Mouse (Mus musculus) lung, adult 18-20 months (tissue): Measurements from ENCODE around the gene Stard7.

Experiments
- DNase-seq, 2 experiments: peaks; one replicate each; pipeline ENCODE4 v3.0.0; 2022; ENCODE audit warnings: mixed read lengths in 2 of 2

The Stard7 gene

GRCm38 (mm10) chr2:127323667-127324066 is 53.6 kb downstream of the Stard7 start:
- DNase-seq: no peak

GRCm38 (mm10) chr2:127324456-127324855 is 54.4 kb downstream of the Stard7 start:
- DNase-seq: no peak

GRCm38 (mm10) chr2:127328090-127328851 is 58.3 kb downstream of the Stard7 start:
- DNase-seq: no peak

GRCm38 (mm10) chr2:127332807-127333570 is 63.0 kb downstream of the Stard7 start:
- no peak for DNase-seq

GRCm38 (mm10) chr2:127333945-127334603 is 64.1 kb downstream of the Stard7 start:
- no peak for DNase-seq

DNA sequence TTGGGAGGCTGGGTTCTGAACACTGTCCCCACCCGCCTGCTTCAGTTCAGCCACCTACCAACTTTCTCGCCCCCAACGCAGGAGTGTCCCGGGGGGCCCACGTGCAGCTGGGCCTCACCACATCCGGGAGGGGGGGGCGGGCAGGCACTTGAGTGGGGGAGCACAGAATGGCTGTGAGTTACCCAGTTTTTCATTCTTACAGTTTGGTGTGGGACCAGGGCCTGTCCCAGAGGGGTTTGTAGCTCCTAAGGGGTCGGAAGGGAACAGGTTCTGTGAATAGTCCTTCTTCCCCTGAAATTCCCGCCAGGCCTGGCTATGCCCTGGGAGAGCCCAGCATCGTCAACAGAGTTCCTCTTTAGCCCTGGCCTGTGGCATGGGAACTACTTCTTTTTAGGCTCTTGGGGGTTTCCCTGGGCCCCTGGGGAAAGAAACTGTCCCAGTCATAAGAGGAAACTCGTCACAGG is 65.1 kb downstream of the Stard7 start:
- DNase-seq: peak in 1 of 2 experiments; percentile 38

DNA sequence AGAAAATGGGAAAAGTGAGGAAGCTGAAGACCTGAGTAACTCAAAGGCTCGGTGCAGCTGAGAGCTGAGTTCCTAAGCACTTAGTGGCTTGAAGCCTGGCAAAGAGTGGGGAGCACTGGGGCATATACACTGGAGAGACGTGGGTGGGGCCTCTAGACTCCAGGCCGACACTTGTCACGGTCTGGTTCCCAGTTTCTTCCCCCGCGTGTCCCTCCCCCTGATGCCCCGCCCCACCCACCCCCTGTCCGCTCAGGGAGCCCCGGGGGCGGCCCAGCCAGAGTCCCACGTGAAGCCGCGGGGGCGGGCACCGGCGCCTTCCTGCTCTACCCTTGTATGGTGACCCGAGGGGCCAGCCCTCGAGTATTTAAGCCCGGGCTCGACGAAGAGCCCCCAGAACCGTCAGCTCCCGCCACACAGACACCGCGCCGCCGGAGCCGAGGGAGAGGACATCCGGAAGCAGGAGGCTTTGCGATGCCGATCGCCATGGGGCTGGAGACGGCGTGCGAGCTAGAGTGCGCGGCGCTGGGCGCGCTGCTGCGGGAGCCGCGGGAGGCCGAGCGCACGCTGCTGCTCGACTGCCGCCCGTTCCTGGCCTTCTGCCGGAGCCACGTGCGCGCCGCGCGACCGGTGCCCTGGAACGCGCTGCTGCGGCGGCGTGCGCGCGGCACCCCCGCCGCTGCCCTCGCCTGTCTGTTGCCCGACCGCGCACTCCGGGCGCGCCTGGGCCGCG is 65.9 kb downstream of the Stard7 start, which contains the start of gene Dusp2:
Gene Dusp2, plus strand, starts transcription at position 393 of the 730 bp plus-strand sequence.
- peak; percentile 81 to 83 for DNase-seq

DNA sequence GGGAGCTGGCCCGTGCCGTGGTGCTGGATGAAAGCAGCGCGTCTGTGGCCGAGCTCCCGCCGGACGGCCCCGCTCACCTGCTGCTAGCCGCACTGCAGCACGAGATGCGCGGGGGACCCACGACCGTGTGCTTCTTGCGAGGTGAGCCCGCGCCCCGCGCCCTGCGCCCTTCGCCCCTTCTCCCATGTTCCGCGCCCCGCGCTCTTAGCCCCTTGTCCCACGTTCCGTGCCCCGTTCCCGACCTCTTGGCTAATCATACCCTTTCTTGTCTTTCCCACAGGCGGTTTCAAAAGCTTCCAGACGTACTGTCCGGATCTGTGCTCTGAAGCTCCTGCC is 66.4 kb downstream of the Stard7 start:
- no peak for DNase-seq

DNA sequence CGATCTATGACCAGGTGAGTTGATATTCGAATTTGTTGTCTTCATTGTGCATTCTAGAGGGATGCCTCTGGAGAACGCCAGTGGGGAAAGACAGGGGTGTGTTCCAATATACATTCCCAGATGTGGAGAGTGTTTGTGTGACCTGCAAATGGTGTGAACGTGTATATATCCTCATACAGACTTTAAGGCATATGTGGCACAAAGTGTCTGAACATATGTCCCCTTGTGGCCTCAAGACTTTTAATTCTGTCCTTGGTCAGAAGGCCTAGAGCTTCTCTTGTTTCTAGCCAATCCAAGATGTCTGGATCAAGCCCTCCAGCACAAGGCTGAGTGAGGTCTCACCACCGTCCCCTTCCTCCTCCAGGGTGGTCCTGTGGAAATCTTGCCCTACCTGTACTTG is 66.9 kb downstream of the Stard7 start:
- DNase-seq: no peak

DNA sequence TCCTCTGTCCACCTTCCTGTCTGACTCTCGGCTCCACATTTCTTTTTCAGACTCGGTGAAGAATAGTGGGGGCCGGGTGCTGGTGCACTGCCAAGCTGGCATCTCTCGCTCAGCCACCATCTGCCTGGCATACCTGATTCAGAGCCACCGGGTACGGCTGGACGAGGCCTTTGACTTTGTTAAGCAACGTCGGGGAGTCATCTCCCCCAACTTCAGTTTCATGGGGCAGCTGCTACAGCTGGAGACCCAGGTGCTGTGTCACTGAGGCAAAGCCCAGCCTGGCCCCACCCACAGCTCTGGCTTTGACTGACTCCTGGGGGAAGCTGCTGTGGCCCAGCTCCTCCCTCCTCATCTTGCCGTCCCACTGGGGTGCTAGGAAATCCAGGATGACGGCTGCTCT is 67.5 kb downstream of the Stard7 start:
- no peak for DNase-seq

- DNase-seq: no peak
Observed at GRCm38 (mm10) chr2:127338012-127338411, 68.0 kb downstream of the Stard7 start.

- DNase-seq: no peak
Observed at GRCm38 (mm10) chr2:127338416-127338815, 68.4 kb downstream of the Stard7 start, which contains the start of gene Astl. TSS of gene Astl (plus strand) at chr2:127338639.

- no peak for DNase-seq
Observed at GRCm38 (mm10) chr2:127338833-127339232, 68.8 kb downstream of the Stard7 start.

GRCm38 (mm10) chr2:127339262-127339661 is 69.2 kb downstream of the Stard7 start:
- DNase-seq: no peak

- peak; percentile 28 to 40 for DNase-seq
Observed at GRCm38 (mm10) chr2:127341159-127341558, 71.1 kb downstream of the Stard7 start.

GRCm38 (mm10) chr2:127346334-127346733 is 76.3 kb downstream of the Stard7 start:
- DNase-seq: no peak

GRCm38 (mm10) chr2:127347147-127347985 is 77.3 kb downstream of the Stard7 start:
- no peak for DNase-seq
